Mouse (Mus musculus) cerebellum, adult 11-12 months (tissue): ENCODE measurements around the gene Polr3g.
"Not testable (repeated sequence)": the region's sequence is repeated elsewhere in the genome, so short reads cannot be mapped to it uniquely, and the experiment has no call there.

Experiments used
- DNase-seq: peaks from one replicate; pipeline ENCODE4 v3.0.0; 2022

The Polr3g gene

DNA sequence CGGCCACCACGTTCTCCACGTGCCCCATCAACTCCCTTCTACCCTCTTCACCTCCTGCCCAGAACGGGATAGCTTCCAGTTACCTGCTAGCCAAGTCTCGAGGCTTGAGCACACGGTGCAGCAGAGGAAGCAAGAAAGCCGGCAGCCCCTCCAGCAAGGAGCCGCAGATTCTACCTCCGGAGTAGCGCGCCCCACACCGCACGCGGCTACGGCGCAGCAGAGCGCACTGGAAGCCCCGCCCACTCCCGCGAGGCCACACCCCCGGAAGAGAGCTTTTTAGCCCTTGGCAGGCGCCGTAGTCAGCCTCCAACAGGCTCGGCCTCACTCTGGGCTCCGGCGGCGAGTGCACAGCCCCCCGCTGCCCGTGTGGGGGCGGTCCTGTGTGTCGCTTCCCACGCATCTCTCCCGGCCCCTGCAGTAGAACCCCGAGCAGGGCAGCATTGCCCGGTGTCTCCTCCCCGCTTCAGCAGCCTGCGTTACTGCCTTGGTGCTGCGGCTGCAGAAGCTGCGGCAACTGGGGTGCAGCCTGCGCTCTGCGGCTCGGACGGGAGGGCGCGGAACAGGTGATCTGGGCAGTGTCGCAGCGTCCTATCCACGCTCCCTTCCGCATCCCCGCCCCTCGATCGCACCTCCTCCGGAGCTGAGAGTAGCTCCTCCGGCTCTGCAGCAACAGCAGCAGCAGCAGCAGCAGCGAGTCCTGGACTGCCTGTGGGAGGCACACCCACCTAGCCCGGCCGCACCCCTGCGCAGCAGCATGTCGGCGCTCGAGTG is at the start of gene Polr3g, which contains the start of gene Mblac2:
Polr3g (minus strand) TSS at position 239 of the 771 bp plus-strand sequence.
Mblac2 (plus strand) TSS at position 567 of the 771 bp plus-strand sequence.
- peak; percentile 95 for DNase-seq

DNA sequence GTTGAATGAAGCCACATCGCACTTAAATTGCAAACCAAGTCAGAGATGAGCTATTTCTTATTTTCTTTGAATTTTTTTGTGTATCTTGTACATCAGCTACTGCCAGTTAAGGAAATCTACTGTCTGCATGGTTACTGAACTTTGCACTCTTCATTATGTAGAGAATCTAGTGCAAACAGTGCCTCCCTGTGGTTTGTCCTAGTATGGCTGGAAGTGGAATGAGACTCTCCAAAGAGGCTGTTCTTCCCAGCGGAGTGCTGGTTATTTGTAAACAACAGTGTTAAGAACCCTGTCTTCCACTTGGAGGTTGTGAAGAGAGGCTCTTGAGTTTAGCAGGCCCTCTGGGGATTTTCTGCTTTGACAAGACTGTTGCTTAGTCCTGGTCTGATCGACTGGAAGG is 49.6 kb upstream of the Polr3g start:
- no peak for DNase-seq

DNA sequence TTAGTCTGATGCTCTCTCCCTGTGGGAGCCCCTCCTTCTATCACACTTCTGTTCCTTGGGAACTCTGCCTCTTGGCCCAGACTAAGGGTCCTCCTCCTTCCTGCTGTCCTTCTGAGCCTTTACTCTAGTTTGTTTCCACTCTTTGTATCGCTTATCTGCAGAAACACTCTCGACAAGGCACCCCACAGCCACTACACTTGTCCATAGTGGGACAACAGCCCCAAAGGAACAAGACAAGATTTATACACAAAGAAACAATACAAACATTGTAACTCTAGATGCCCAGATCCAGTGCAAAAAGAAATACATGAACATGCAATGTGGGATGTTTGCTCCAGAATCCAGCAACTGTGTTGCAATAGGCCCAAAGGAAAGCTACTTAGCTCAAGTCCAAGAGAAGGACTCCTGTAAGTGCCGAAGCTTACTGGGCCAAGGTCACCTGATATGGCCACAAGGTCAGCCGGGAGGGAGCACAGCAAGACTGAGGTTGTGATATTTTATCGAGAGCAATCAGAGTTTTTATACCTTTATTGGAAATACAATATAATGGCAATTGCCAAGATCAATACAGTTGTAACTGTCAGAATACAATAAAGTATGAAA is 46.3 kb upstream of the Polr3g start:
- no peak for DNase-seq

DNA sequence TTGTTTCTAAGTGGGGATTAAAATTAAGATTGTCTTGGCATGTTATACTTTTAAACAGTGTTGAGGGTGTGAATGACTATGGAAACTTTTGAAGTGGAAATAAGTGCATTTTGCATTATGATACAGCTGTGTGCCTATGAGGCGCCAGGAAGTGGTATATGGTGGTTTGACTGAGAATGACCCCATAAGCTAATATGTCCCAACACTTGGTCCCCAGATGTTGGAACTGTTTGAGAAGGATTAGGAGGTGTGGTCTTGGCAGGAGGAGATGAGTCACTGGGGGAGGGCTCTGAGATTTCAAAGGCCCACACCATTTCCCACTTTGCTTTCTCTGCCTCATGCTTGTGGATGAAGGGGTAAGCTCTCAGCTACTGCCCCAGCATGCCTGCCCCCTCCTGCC is 44.5 kb upstream of the Polr3g start:
- no peak for DNase-seq

- no peak for DNase-seq
Observed at GRCm38 (mm10) chr13:81754878-81755277, 44.1 kb upstream of the Polr3g start.

- no peak for DNase-seq
Observed at GRCm38 (mm10) chr13:81744092-81744396, 33.2 kb upstream of the Polr3g start.

DNA sequence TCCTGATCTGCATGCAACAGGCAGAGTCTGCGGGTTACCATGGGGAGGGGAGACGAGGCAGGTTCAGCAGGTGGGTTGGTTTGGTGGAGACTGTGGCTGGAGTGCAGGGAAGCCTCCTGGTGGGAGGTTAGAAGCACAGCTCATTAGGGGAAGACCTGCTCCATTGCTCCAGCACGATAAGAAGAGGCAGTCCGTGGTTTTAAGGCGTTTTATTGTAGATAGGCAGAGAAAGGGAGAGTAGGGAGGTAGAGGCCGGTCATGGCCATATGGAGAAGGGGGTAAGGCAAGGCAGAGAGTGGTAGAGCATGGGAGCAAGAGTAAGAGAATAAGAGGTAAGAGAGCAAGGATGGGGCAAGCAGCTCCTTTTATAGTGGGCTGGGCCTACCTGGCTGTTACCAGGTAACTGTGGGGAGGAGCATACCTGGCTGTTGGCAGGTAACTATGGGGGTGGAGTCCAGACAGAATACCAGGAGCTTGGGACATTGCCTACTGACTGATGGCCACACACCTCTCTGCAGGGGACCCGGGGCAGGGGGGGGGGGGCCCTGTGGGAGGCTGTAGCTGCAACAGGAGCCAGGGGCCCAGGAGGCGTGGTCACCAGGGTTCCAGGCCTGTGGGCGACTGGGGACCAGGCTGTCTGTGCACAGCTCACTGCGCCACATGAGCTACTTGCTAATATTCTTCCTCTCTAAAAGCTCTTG is 32.7 kb upstream of the Polr3g start:
- no peak for DNase-seq

DNA sequence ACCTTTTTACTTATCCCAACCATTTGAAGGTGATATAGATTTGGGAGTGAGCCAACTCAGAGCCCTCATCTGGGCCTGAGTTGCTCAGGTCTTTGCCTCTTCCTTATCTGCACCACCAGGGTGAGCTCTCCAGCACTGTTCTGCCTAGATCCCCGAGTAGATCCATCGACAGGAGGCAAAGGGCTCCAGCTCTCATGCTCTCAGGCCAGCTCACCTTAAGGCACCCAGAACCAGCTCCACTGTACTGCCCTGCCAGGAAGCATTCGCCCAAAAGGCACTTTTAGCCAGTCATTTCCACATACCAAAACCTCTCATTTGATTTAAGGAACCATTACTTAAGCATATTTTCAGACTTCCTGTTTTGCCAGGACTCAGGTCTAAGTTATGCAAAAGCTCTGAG is 30.1 kb upstream of the Polr3g start:
- no peak for DNase-seq

GRCm38 (mm10) chr13:81736606-81737005 is 25.8 kb upstream of the Polr3g start:
- DNase-seq, result no peak

DNA sequence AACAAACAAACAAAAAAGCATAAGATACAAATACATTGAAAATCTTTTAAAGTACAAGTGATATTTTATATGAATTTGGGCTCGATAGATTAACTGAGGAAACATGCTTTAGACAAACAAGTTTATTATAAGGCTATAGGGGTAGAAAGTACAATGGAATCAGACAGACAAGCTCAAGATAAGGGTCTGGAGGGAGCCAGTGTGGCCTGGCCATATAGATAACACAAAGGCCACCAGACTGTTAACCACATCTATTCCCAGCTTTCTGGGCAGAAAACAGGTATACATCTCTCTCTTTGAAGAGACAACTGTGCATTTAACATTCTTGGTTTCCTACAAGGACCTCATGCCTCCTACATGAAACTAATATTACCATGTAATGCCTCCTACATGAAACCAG is 19.5 kb upstream of the Polr3g start:
- DNase-seq, result no peak

DNA sequence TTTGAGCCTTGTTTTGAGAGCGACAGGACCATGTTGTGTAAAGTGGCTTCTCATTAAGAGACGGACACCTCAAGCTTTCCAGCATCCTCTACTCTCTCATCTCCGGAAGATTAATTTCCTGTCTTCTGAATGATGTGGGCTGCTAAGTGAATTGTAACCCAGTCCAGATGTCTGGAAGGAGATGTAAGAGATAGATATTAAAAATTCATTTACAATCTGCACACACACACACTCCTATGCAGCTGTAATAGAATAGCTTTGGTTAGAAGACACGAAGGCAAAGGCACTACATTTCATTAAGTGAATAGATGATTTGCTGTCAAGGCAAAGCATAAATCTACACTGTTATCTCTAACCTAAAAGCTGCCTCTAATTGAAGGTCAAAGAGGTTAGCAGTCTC is 18.3 kb upstream of the Polr3g start:
- DNase-seq, result no peak

GRCm38 (mm10) chr13:81728141-81728540 is 17.3 kb upstream of the Polr3g start:
- not testable (repeated sequence) for DNase-seq

DNA sequence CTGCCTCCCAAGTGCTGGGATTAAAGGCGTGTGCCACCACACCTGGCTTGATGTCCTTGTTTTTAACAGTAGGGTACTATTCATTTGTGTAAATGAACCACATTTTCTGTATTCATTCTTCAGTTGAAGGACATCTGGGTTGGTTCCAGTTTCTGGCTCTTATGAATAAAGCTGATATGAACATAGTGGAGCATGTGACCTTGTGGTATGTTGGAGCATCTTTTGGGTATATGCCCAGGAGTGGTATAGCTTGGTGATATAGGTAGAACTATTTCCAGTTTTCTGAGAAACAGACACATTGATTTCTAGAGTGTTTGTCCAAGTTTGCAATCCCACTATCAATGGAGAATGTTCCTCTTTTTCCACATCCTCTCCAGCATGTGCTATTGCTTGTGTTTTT is 3.1 kb upstream of the Polr3g start:
- no peak for DNase-seq

- DNase-seq, result no peak
Observed at GRCm38 (mm10) chr13:81711546-81712371, 946 bp upstream of the Polr3g start.

GRCm38 (mm10) chr13:81710266-81710665 is 547 bp downstream of the Polr3g start:
- DNase-seq, result no peak

DNA sequence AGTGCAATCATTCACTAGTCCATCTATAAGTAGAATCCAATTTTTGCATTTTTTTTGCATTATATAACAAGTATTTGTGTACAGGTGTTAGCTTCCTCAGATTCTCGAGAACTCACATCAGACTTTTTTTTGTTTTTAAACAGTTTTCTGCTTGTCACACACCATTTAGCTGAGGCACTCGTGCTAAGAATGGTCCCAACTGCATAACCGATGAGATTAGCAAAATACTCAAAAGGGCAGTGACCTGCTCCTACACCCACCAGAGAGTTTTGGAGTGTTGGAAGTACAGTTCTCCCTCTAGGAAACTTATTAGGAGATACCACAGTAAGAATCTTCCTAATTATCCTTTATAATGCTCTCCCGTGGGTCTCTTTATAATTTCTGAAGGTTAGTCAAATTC is 1.0 kb downstream of the Polr3g start:
- DNase-seq, result no peak

GRCm38 (mm10) chr13:81706311-81706710 is 4.5 kb downstream of the Polr3g start:
- DNase-seq, result no peak

- DNase-seq, result no peak
Observed at GRCm38 (mm10) chr13:81703621-81704020, 7.2 kb downstream of the Polr3g start.

DNA sequence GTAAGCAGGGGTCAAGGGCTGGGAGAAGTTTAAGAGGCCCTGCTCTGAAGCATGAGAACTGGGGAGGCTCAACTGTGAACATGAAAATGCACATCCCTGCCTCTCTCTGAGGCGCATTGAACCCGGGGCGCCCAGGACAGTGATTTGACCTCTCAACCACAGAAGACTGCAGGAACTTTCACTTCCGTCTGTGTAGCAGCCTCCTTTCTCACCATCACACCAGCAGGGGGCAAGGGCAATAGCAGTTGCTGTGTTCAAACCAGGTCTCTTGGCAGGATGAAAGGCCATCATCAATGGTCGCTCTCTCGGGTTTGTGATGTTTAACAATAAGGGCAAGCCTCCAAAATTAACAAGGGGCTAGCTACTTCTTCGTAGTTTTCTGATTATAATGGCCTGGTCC is 7.7 kb downstream of the Polr3g start:
- DNase-seq, result no peak

DNA sequence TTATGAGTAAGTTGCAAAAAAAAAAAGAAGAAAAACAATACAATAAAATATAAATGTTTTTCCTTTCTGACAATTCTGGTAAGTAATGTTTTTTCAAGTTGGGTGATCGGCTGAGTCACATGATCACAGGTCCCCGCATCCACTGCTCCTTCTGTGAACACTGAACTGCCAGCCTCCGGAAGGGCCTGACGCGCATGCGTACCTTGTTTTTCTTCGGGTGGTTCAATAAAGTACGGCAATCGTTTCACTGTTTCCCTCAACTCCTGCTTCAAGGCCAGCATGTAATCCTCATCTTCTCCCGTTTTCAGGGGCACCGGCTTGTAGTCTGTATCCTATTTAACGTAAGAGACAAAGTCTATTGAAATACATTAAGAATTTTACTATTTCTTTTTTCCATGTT is 16.4 kb downstream of the Polr3g start:
- no peak for DNase-seq

DNA sequence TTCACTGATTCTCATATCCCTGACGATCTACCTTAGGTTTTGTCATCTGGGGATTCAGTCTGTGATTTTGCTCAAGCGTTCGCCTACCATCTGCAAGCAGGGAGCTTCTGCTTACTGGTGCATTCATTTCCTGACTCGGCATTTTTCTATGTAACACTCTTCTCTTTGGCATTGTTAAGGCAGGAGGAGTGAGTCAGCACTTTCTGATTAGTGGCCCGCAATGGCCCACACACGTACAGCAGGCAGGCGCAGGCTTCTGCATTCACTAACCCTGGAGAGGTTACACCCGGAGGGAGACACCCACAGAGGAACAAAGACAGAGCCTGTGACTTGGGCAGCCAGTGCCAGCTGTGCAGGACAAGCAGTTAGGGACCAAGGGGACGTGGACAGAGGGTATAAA is 19.2 kb downstream of the Polr3g start:
- DNase-seq, result no peak

- no peak for DNase-seq
Observed at GRCm38 (mm10) chr13:81690477-81690876, 20.3 kb downstream of the Polr3g start.

DNA sequence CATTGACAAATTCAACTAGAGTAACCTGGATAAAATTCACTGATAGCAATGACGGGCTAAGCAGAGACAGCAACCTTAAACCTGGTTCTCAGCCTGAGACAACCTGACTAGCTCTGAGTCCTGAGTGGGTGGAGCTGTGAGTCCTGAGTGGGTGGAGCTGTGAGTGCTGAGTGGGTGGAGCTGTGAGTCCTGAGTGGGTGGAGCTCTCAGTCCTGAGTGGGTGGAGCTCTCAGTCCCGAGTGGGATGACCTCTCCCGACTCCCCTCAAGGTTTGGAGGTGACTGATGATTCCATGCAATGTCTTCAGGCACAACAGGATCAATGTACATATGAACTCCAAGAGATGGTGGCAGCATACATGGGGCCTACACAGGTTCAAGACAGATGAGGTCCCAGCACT is 21.2 kb downstream of the Polr3g start:
- no peak for DNase-seq
